Mouse (Mus musculus) stomach, adult 2 months (tissue): Measurements from ENCODE around the gene Borcs8. TPM values are rescaled to one million over a fixed set of nuclear protein-coding genes. Genes with fewer than 3 reads are reported as not detected.

Experiments
- polyA plus RNA-seq: library from polyadenylated mRNA; depleted of rRNA; stranded (reverse); fragments of >200 nt; gene quantifications from 2 replicates; pipeline ENCODE4 v1.2.3, GENCODE M21; 2012; rRNA removed

Gene Borcs8
- 32.5 and 46.3 TPM in 2 replicates for polyA plus RNA-seq

DNA sequence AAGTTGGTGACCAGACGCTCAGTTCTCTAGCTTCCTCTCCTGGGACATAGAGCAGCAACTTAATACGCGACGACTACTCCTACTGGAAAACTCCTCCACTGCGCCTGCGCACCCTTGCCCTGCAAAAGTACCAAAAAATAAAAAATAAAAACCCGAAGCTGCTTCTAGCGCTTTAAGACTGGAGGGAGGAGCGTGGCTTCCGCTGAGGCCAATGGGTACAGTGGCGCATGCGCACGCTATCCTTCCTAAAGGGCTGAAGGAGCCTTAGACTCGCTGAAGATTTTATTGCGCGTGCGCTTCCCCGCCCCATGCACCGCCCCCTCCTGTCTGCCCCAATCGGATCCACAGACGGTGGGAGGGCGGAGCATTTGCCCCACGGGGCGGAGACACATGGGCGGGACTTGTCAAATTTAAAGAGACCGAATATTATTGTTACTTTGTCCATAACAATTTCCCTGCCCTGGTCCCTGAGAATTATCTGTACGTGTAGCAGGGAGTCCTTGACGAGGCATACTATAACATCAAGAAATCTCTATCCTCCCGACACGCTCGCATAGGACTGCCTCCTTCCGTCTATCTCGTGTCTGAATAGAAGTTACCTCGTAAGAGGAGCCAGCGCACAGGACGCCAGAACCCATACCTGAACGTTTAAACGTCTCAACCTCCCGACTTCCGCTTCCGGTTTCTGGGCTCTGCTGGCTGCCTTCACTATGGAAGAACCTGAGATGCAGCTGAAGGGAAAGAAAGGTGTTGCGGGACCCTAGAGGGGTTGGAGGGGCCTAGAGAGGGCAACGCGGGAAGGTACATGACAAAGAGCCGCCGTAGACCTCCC lies at the start of gene Borcs8, which contains the start of the genes Rfxank and Mef2b:
Gene Borcs8, plus strand, starts transcription at position 474 of the 832 bp plus-strand sequence.
Gene Rfxank, minus strand, starts transcription at position 129 of the 832 bp plus-strand sequence.
Gene Mef2b, plus strand, starts transcription at position 686 of the 832 bp plus-strand sequence.

DNA sequence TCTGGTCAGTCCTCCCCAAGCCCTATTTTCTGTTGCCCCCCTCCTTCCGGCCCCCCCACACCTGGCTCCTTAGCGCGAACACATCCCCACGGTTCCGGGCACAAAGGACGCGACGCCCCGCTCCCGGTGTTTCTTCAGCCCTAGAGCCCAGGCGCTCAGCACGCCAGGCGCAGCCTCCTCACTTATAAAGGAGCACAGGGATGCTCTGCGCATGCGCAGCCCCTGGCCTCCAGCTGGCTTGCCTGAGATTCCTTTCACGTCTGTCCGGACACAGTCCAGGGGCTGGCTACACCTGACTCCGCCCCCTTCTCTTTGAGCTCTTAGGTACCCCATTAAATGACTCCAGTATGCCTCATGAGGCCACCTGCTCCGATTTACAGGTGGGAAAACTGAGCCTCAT lies 18.6 kb upstream of the Borcs8 start, which contains the start of gene Ncan:
Gene Ncan, minus strand, starts transcription at position 207 of the 400 bp plus-strand sequence.

DNA sequence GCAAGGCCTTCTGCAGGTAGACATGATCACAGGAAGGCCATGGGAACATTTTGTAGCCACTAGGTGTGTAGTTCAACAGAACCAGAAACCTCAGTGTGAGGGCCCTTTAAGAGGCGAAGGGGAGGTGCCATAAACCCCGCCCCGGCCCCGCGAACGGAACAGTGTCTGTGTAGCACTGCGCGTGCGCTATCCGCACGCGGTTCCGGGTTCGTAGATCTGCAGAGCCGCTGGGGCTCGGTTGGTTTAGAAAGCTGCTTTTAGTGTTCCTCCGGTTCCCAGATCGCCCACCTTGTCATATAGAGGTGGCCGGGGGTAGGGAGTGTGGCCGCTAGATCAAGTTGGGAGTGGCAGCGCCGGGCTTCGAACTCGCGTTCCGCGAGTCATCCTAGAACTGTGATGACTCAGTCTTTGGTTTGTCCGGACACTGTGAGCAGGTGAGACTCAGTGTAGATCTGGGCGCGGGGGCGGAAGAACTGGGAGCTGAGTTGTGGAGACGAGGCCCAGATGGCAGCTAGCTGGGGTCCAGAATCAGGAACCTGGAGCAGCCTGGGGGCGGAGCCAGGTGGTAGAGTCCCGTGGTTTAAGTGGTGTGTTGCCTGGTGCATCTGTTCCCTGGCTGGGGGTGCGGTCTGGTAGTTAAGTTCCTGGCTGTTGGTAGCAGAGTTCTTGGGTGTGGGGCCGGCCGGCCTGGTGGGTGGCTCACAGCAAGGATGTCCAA lies 8.0 kb upstream of the Borcs8 start, which contains the start of gene Nr2c2ap:
Gene Nr2c2ap, plus strand, starts transcription at position 168 of the 718 bp plus-strand sequence.

DNA sequence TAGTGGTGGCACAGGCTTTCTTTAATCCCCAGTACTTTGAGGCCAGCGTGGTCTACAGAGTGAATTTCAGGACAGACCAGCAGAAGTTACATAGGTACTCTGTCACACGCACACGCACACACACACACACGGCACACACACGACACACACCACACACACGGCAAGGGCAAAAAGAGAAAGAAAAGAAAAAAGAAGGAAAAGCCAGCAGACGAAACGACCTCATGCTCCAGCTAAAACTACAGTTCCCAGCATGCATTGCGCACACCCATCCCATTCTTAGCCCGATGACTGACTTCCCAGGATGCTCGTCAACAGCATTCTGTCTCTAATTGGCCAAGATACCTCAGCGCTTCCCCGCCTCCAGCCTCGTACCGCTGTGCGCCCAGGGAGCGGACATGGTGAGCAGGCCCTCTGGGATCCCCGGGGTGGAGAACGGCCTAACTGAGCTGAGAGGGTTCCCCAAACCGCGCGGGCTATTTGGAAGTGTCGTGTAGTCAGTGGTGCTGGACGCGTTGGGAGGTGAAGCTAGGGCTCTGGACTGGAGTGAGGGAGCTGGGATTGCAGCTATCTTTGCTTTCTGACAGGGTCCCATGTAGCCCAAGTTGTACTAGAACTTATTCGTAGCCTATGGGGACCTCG lies 32.9 kb downstream of the Borcs8 start, which contains the start of gene Tmem161a:
Gene Tmem161a, plus strand, starts transcription at position 314 of the 639 bp plus-strand sequence.

Other genes with a start within 250 kb of the Borcs8 start
- 0.88 and 1.7 TPM in 2 replicates for gene Tssk6, start 237.3 kb upstream of the Borcs8 start, polyA plus RNA-seq
- 58.7 and 79.5 TPM in 2 replicates for gene Ndufa13, start 236.9 kb upstream of the Borcs8 start, polyA plus RNA-seq
- 1.7 and 2.6 TPM in 2 replicates for gene Yjefn3, start 236.8 kb upstream of the Borcs8 start, polyA plus RNA-seq
- 41.2 and 45.5 TPM in 2 replicates for gene Gatad2a, start 143.1 kb upstream of the Borcs8 start, polyA plus RNA-seq
- 27.5 and 35.3 TPM in 2 replicates for gene Mau2, start 96.8 kb upstream of the Borcs8 start, polyA plus RNA-seq
- gene Sugp1, start 96.7 kb upstream of the Borcs8 start, polyA plus RNA-seq: 2.5 and 5.6 TPM in 2 replicates
- gene Tm6sf2, start 66.6 kb upstream of the Borcs8 start, polyA plus RNA-seq: 4.8 and 19.7 TPM in 2 replicates
- 0.58 and 0.99 TPM in 2 replicates for gene Hapln4, start 56.0 kb upstream of the Borcs8 start, polyA plus RNA-seq
- gene Ncan, start 18.6 kb upstream of the Borcs8 start, polyA plus RNA-seq: 0.04 TPM in 1 of 2 replicates, not detected in the other
- 6.0 and 7.6 TPM in 2 replicates for gene Nr2c2ap, start 8.2 kb upstream of the Borcs8 start, polyA plus RNA-seq
- 15.6 and 18.6 TPM in 2 replicates for gene Rfxank, start 345 bp upstream of the Borcs8 start, polyA plus RNA-seq
- gene Mef2b, start 212 bp downstream of the Borcs8 start, polyA plus RNA-seq: 0.16 and 0.40 TPM in 2 replicates
- 96.3 and 97.2 TPM in 2 replicates for gene Tmem161a, start 32.9 kb downstream of the Borcs8 start, polyA plus RNA-seq
- 14.0 and 18.8 TPM in 2 replicates for gene Slc25a42, start 72.8 kb downstream of the Borcs8 start, polyA plus RNA-seq
- gene Sugp2, start 94.7 kb downstream of the Borcs8 start, polyA plus RNA-seq: 11.0 and 11.3 TPM in 2 replicates
- gene Armc6, start 95.0 kb downstream of the Borcs8 start, polyA plus RNA-seq: 11.8 and 15.5 TPM in 2 replicates
- gene Homer3, start 143.3 kb downstream of the Borcs8 start, polyA plus RNA-seq: 16.3 and 20.1 TPM in 2 replicates
- 27.2 and 35.4 TPM in 2 replicates for gene Ddx49, start 163.0 kb downstream of the Borcs8 start, polyA plus RNA-seq
- 316 and 417 TPM in 2 replicates for gene Cope, start 163.0 kb downstream of the Borcs8 start, polyA plus RNA-seq
- 0.60 and 0.78 TPM in 2 replicates for gene Cers1, start 176.3 kb downstream of the Borcs8 start, polyA plus RNA-seq
- 2.0 and 2.2 TPM in 2 replicates for gene Gdf1, start 190.3 kb downstream of the Borcs8 start, polyA plus RNA-seq
- gene Upf1, start 213.8 kb downstream of the Borcs8 start, polyA plus RNA-seq: 19.1 and 21.6 TPM in 2 replicates
- gene Comp, start 234.1 kb downstream of the Borcs8 start, polyA plus RNA-seq: 0.14 and 0.28 TPM in 2 replicates